Mouse (Mus musculus) CH12.LX (cell line): ENCODE data around the gene Mcrip1. TPM values are rescaled to one million over a fixed set of nuclear protein-coding genes. Genes with fewer than 3 reads are reported as not detected.

Source experiments
- DNase-seq: peaks from one replicate; pipeline ENCODE4 v3.0.0-alpha.2; 2013; ENCODE audit errors: extremely low read depth
- H3K27ac ChIP-seq: 2 replicates; pipeline ENCODE4 v1.5.1; 2012; ENCODE audit warnings: low read depth, mild to moderate bottlenecking, control low read depth, moderate library complexity; ENCODE audit not compliant: insufficient read depth
- H3K27me3 ChIP-seq: replicated peaks from 2 replicates; pipeline ENCODE3; 2012; ENCODE audit warnings: inconsistent platforms
- H3K36me3 ChIP-seq, 2 experiments: replicated peaks in 1 of 2; 2 replicates each; pipeline versions ENCODE3 to v1.6.1; 2012; ENCODE audit warnings: inconsistent platforms in 1 of 2, low read length in 1 of 2, mild to moderate bottlenecking in 1 of 2, mixed read lengths in 1 of 2, moderate library complexity in 1 of 2; ENCODE audit not compliant: control insufficient read depth in 1 of 2, insufficient read depth in 1 of 2
- H3K4me1 ChIP-seq, 2 experiments: 2 replicates each; pipeline ENCODE4 v1.6.1; 2012; ENCODE audit warnings: inconsistent platforms in 1 of 2, moderate library complexity in 1 of 2; ENCODE audit not compliant: insufficient read depth in 2 of 2, control insufficient read depth in 1 of 2
- H3K4me2 ChIP-seq: 2 replicates; pipeline ENCODE4 v1.6.1; 2012; ENCODE audit warnings: low read depth, mild to moderate bottlenecking, control low read depth; ENCODE audit not compliant: poor library complexity, insufficient read depth, severe bottlenecking
- H3K4me3 ChIP-seq, 3 experiments: fragments of 150-350 bp in 1 of 3; sonication (generic) in 1 of 3; replicated peaks in 1 of 3; 2 replicates each; pipeline versions ENCODE3 to v1.5.1; 2011 to 2012; ENCODE audit warnings: low read depth in 2 of 3, low read length in 2 of 3, mild to moderate bottlenecking in 2 of 3, moderate library complexity in 2 of 3, control low read depth in 1 of 3, improper control_type of control experiment in 1 of 3, inconsistent platforms in 1 of 3, mixed read lengths in 1 of 3; ENCODE audit not compliant: poor library complexity in 1 of 3
- H3K79me2 ChIP-seq: replicated peaks from 2 replicates; pipeline ENCODE4 v1.6.1; 2012; ENCODE audit warnings: mild to moderate bottlenecking, moderate library complexity; ENCODE audit not compliant: control insufficient read depth, poor library complexity, insufficient read depth, severe bottlenecking; ENCODE audit errors: extremely low read depth
- H3K9ac ChIP-seq: 2 replicates; pipeline ENCODE4 v1.6.1; 2012; ENCODE audit warnings: low read depth, mild to moderate bottlenecking, control low read depth, moderate library complexity; ENCODE audit not compliant: insufficient read depth
- H3K9me3 ChIP-seq: replicated peaks from 2 replicates; pipeline ENCODE3; 2012; ENCODE audit warnings: low read length, inconsistent platforms, mixed read lengths
- BHLHE40 ChIP-seq: IDR thresholded peaks from 2 replicates; pipeline ENCODE4 v1.6.1; 2011; ENCODE audit warnings: mild to moderate bottlenecking, low read depth, low read length, improper control_type of control experiment
- CTCF ChIP-seq, 2 experiments: IDR thresholded peaks in 1 of 2; conservative IDR thresholded peaks in 1 of 2; 2 replicates each; pipeline ENCODE4 v1.5.1; 2011 to 2012; ENCODE audit warnings: low read depth in 2 of 2, low read length in 2 of 2, improper control_type of control experiment in 1 of 2, inconsistent platforms in 1 of 2, mild to moderate bottlenecking in 1 of 2, moderate library complexity in 1 of 2
- E2F4 ChIP-seq: IDR thresholded peaks from 2 replicates; pipeline ENCODE4 v1.6.1; 2011; ENCODE audit warnings: low read depth, low read length, improper control_type of control experiment; ENCODE audit not compliant: insufficient replicate concordance
- EP300 ChIP-seq: IDR thresholded peaks from 2 replicates; pipeline ENCODE4 v1.6.1; 2011; ENCODE audit warnings: low read length, improper control_type of control experiment
- ETS1 ChIP-seq: conservative IDR thresholded peaks from 2 replicates; pipeline ENCODE4 v1.6.1; 2012; ENCODE audit warnings: low read depth, mild to moderate bottlenecking, inconsistent platforms, low read length, improper control_type of control experiment, moderate library complexity
- IRF4 ChIP-seq: IDR thresholded peaks from 2 replicates; pipeline ENCODE4 v1.6.1; 2014; ENCODE audit warnings: low read depth, mild to moderate bottlenecking, inconsistent platforms, low read length, improper control_type of control experiment
- JUN ChIP-seq: IDR thresholded peaks from 2 replicates; pipeline ENCODE4 v1.6.1; 2011; ENCODE audit warnings: low read depth, mild to moderate bottlenecking, low read length, improper control_type of control experiment, moderate library complexity; ENCODE audit not compliant: insufficient read depth
- MAX ChIP-seq: IDR thresholded peaks from 2 replicates; pipeline ENCODE4 v1.6.1; 2011; ENCODE audit warnings: low read length, improper control_type of control experiment
- MAZ ChIP-seq: IDR thresholded peaks from 2 replicates; pipeline ENCODE4 v1.6.1; 2012; ENCODE audit warnings: low read depth, mild to moderate bottlenecking, inconsistent platforms, low read length, improper control_type of control experiment, moderate library complexity
- MXI1 ChIP-seq: IDR thresholded peaks from 2 replicates; pipeline ENCODE4 v1.6.1; 2011; ENCODE audit warnings: mild to moderate bottlenecking, low read depth, low read length, improper control_type of control experiment
- NELFE ChIP-seq: IDR thresholded peaks from 2 replicates; pipeline ENCODE4 v1.6.1; 2011; ENCODE audit warnings: low read depth, low read length, improper control_type of control experiment
- PAX5 ChIP-seq: IDR thresholded peaks from 2 replicates; pipeline ENCODE4 v1.6.1; 2012; ENCODE audit warnings: low read length, inconsistent platforms, mixed read lengths
- POLR2A ChIP-seq: IDR thresholded peaks from 2 replicates; pipeline ENCODE4 v1.6.1; 2011; ENCODE audit warnings: low read depth, mild to moderate bottlenecking, improper control_type of control experiment, low read length
- RAD21 ChIP-seq: IDR thresholded peaks from 2 replicates; pipeline ENCODE4 v1.6.1; 2011; ENCODE audit warnings: low read depth, mild to moderate bottlenecking, low read length, improper control_type of control experiment, moderate library complexity
- SIN3A ChIP-seq: IDR thresholded peaks from 2 replicates; pipeline ENCODE4 v1.6.1; 2012; ENCODE audit warnings: low read length, improper control_type of control experiment, inconsistent platforms
- SMC3 ChIP-seq: IDR thresholded peaks from 2 replicates; pipeline ENCODE4 v1.6.1; 2011; ENCODE audit warnings: low read depth, low read length, improper control_type of control experiment
- TCF12 ChIP-seq: IDR thresholded peaks from 2 replicates; pipeline ENCODE4 v1.6.1; 2014; ENCODE audit warnings: low read depth, mild to moderate bottlenecking, inconsistent platforms, low read length, improper control_type of control experiment
- UBTF ChIP-seq: IDR thresholded peaks from 2 replicates; pipeline ENCODE4 v1.6.1; 2012; ENCODE audit warnings: low read depth, mild to moderate bottlenecking, inconsistent platforms, low read length, improper control_type of control experiment, moderate library complexity
- ZNF384 ChIP-seq: IDR thresholded peaks from 2 replicates; pipeline ENCODE4 v1.6.1; 2012; ENCODE audit warnings: low read depth, low read length, improper control_type of control experiment, inconsistent platforms
- dilution Hi-C: fragments of 300-500 bp; cut with MboI; formaldehyde crosslinking; loops from 2 replicates; pipeline ENCODE4 v1.14.3; 2020; ENCODE audit warnings: low sequenced_read_pairs; ENCODE audit not compliant: extremely low pct_unique_long_range_greater_than_20kb, extremely low pct_ligation_motif_present
- in situ Hi-C: fragments of 300-500 bp; cut with MboI; formaldehyde crosslinking; loops from 3 replicates; pipeline ENCODE4 v1.14.3; 2019; ENCODE audit warnings: low sequenced_read_pairs, low pct_ligation_motif_present, low pct_unique_long_range_greater_than_20kb, mixed read lengths
- polyA plus RNA-seq: library from polyadenylated mRNA; unstranded; fragments of >175 nt; gene quantifications from 2 replicates; pipeline ENCODE4 v1.2.1, GENCODE M21; 2012; ENCODE audit warnings: low read depth; ENCODE audit not compliant: insufficient read length
- total RNA-seq, 2 experiments: library from RNA; depleted of rRNA; stranded (reverse); fragments of 300-350 nt in 1 of 2; fragments of >200 nt in 1 of 2; gene quantifications; 2 replicates each; pipeline ENCODE4 v1.2.3; 2012 to 2014

Gene Mcrip1
- total and polyA plus RNA-seq, 3 experiments: 39.6 to 66.5 (median 46.2) TPM

DNA sequence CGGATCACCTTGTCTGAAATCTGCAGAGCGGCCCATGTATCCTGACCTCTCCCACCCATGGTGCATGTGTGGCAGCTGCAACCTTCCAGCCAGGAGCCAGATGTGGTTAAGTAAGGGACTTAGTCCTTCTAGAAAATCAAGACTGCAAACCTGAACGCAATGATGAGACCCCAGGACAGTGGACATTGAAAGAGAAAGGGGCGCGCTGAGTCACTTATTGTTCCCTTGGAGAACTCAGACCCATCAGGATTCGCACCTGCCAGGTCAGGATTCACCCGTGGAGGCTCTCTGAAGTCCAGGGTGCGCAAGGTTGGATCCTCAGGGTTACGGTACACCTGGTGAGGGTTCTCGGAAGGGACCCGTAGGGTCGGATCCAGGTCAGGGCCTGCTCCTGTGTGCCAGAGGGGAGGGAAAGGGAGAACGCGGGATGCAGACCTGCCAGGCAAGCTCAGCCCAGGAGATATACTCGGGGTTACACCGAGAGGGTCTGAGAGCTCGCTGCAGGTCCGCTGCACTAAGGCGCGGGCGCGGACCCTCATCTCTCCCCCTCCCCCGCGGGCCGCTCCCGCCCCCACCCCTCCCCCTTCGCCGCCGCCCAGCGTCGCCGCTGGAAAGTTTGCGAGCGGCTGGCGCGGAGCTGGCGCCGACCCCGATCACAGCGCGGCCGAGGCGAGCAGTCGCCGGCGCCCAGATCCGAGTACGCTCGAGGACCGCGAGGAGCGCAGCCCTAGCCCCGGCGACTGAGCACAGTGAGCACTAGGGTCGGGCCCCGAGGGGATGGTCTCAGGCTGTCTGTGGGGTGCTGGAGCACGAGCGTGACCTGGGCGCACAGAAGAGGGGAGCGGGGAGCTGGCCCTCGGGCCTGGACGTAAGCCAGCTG is 19.2 kb downstream of the Mcrip1 start, which contains the start of gene Gcgr:
Gene Gcgr, plus strand, starts transcription at position 615 of the 880 bp plus-strand sequence.
- TF ChIP-seq E2F4 (no peak), BHLHE40 (no peak), JUN (no peak)
- H3K27me3 ChIP-seq: peaks cover 40% of the 10 kb centered on the region
- H3K9ac ChIP-seq: no peak within 1 kb of the TSS
- no peak for DNase-seq
- H3K4me3 ChIP-seq: no peak within 1 kb of the TSS
- no peak within 1 kb of the TSS for H3K27ac ChIP-seq
- dilution Hi-C loops: no loop called here
- in situ Hi-C loops: no loop called here
- H3K9me3 ChIP-seq: peaks cover 10% of the 10 kb centered on the region
- H3K4me2 ChIP-seq: no peak within 1 kb of the TSS
- peaks cover 0 to 17% of the 10 kb centered on the region in 2 experiments; a peak in 2 of 4 replicates for H3K4me1 ChIP-seq
- no peaks in the 10 kb centered on the region for H3K36me3 ChIP-seq
- H3K79me2 ChIP-seq: no peaks in the 10 kb centered on the region

DNA sequence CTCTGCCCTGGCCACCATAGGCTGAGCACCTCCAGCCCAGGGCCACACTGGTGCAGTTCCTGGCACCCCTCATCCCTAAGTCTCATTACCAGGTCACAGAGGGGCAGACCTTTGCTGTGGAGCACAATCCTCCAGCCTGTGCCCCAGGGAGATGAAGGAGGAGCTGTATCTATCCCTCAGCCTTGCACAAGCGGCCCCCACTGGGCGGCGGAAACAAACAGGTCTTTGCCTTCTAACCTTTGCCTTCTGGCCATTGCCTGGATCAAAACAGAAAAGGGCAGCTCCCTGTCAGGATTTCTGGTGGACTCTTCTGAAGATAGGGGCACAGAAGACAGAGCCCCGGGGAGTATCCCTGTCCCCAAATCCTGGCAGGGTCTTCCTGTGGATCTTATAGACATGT is 20.6 kb downstream of the Mcrip1 start:
- peaks cover 0 to 14% of the 10 kb centered on the region in 2 experiments; a peak in 2 of 4 replicates for H3K4me1 ChIP-seq
- H3K9ac ChIP-seq: no peak overlapping the region
- H3K9me3 ChIP-seq: peaks cover 13% of the 10 kb centered on the region
- peaks cover 27% of the 10 kb centered on the region for H3K27me3 ChIP-seq
- H3K4me3 ChIP-seq: no peak overlapping the region
- H3K36me3 ChIP-seq: no peaks in the 10 kb centered on the region
- no peaks in the 10 kb centered on the region for H3K79me2 ChIP-seq
- H3K27ac ChIP-seq: no peak overlapping the region
- H3K4me2 ChIP-seq: no peak overlapping the region
- dilution Hi-C loops: no loop called here
- in situ Hi-C loops: no loop called here
- TF ChIP-seq UBTF: no peak
- no peak for TF ChIP-seq POLR2A
- TF ChIP-seq ZNF384: no peak
- TF ChIP-seq ETS1: no peak
- no peak for TF ChIP-seq CTCF (conservative IDR thresholded peaks at IDR 0.05 in 1 of 2, IDR thresholded peaks at IDR 0.05 in 1 of 2; ENCODE audit: low read depth in 2 of 2, low read length in 2 of 2)
- no peak for TF ChIP-seq RAD21
- TF ChIP-seq TCF12: no peak
- TF ChIP-seq IRF4: no peak
- TF ChIP-seq EP300: no peak
- no peak for TF ChIP-seq MXI1
- TF ChIP-seq SIN3A: no peak
- no peak for TF ChIP-seq SMC3
- TF ChIP-seq MAZ: no peak
- TF ChIP-seq NELFE: no peak
- no peak for TF ChIP-seq PAX5
- TF ChIP-seq MAX: no peak
- TF ChIP-seq JUN: no peak
- no peak for DNase-seq
